Mouse (Mus musculus) kidney, adult 2 months (tissue): ENCODE measurements at regions not wholly inside any gene's neighbourhood (a gene's known extent, or its start where the extent isn't known, plus 50 kb on each side); places are given as distances from the start of the nearest gene placed in this dataset.

Source experiments
- CTCF ChIP-seq: fragments of 200-500 bp; conservative IDR thresholded peaks from 2 replicates; pipeline ENCODE4 v1.5.1; 2011; ENCODE audit warnings: low read depth, mild to moderate bottlenecking, control low read depth, low read length, moderate library complexity, mixed read lengths; ENCODE audit not compliant: insufficient read depth, insufficient read length
- POLR2A ChIP-seq: fragments of 200-500 bp; IDR thresholded peaks from one replicate; pipeline ENCODE4 v1.6.1; 2011; ENCODE audit warnings: low read depth, low read length, control low read depth

- TF ChIP-seq CTCF (no peak), POLR2A (no peak)
Measured at GRCm38 (mm10) chr3:41378576-41378975, 177.0 kb upstream of the Jade1 start.
